Mouse (Mus musculus): ENCODE measurements around the gene Arhgef10l. TPM values are rescaled to one million over a fixed set of nuclear protein-coding genes. Genes with fewer than 3 reads are reported as not detected.

Gene Arhgef10l
- polyA plus RNA-seq, 1 experiment: 26.0 TPM

- H3K27me3 ChIP-seq (ENCODE audit: control insufficient read depth, insufficient read depth, low read length): no peaks in the 10 kb centered on the region
- TF ChIP-seq CTCF (IDR thresholded peaks at IDR 0.05; ENCODE audit: borderline replicate concordance, control insufficient read depth, extremely low read depth, insufficient read depth, low read length, poor library complexity): no peak
- no peak for TF ChIP-seq POLR2A (IDR thresholded peaks at IDR 0.05; ENCODE audit: control insufficient read depth, extremely low read depth, insufficient read depth, low read length, poor library complexity)
- no peak overlapping the region for H3K27ac ChIP-seq (ENCODE audit: control insufficient read depth, insufficient read depth, low read length)
- no peaks in the 10 kb centered on the region for H3K36me3 ChIP-seq (ENCODE audit: control insufficient read depth, insufficient read depth, low read length)
- WGBS: 97% methylated on average over 9 of the region's 9 CpGs
- DNase-seq: no peak
- H3K4me3 ChIP-seq (ENCODE audit: control insufficient read depth, insufficient read depth, low read length): no peak overlapping the region
- H3K4me1 ChIP-seq (replicated peaks; ENCODE audit: control insufficient read depth, insufficient read depth, low read length): no peaks in the 10 kb centered on the region
Observed at GRCm38 (mm10) chr4:140520719-140521118, 145.1 kb downstream of the Arhgef10l start.

GRCm38 (mm10) chr4:140513797-140514196, 152.0 kb downstream of the Arhgef10l start:
- 91% methylated on average over 4 of the region's 4 CpGs for WGBS
- Histone ChIP-seq H3K4me1 (replicated peaks; ENCODE audit: control insufficient read depth, insufficient read depth, low read length) (no peaks in the 10 kb centered on the region), H3K4me3 (ENCODE audit: control insufficient read depth, insufficient read depth, low read length) (no peak overlapping the region), H3K27me3 (ENCODE audit: control insufficient read depth, insufficient read depth, low read length) (no peaks in the 10 kb centered on the region), H3K27ac (ENCODE audit: control insufficient read depth, insufficient read depth, low read length) (no peak overlapping the region), H3K36me3 (ENCODE audit: control insufficient read depth, insufficient read depth, low read length) (no peaks in the 10 kb centered on the region)
- TF ChIP-seq CTCF (IDR thresholded peaks at IDR 0.05; ENCODE audit: borderline replicate concordance, control insufficient read depth, extremely low read depth, insufficient read depth, low read length, poor library complexity) (no peak), POLR2A (IDR thresholded peaks at IDR 0.05; ENCODE audit: control insufficient read depth, extremely low read depth, insufficient read depth, low read length, poor library complexity) (no peak)
- no peak for DNase-seq

- Histone ChIP-seq H3K27ac (ENCODE audit: control insufficient read depth, insufficient read depth, low read length) (no peak overlapping the region), H3K36me3 (ENCODE audit: control insufficient read depth, insufficient read depth, low read length) (no peaks in the 10 kb centered on the region), H3K4me3 (ENCODE audit: control insufficient read depth, insufficient read depth, low read length) (no peak overlapping the region), H3K4me1 (replicated peaks; ENCODE audit: control insufficient read depth, insufficient read depth, low read length) (no peaks in the 10 kb centered on the region), H3K27me3 (ENCODE audit: control insufficient read depth, insufficient read depth, low read length) (no peaks in the 10 kb centered on the region)
- no peak for DNase-seq
- TF ChIP-seq POLR2A (IDR thresholded peaks at IDR 0.05; ENCODE audit: control insufficient read depth, extremely low read depth, insufficient read depth, low read length, poor library complexity) (no peak), CTCF (IDR thresholded peaks at IDR 0.05; ENCODE audit: borderline replicate concordance, control insufficient read depth, extremely low read depth, insufficient read depth, low read length, poor library complexity) (no peak)
Observed at GRCm38 (mm10) chr4:140509856-140510255, 156.0 kb downstream of the Arhgef10l start.

- Histone ChIP-seq H3K4me1 (replicated peaks; ENCODE audit: control insufficient read depth, insufficient read depth, low read length) (no peaks in the 10 kb centered on the region), H3K27ac (ENCODE audit: control insufficient read depth, insufficient read depth, low read length) (no peak overlapping the region), H3K27me3 (ENCODE audit: control insufficient read depth, insufficient read depth, low read length) (no peaks in the 10 kb centered on the region), H3K36me3 (ENCODE audit: control insufficient read depth, insufficient read depth, low read length) (no peaks in the 10 kb centered on the region), H3K4me3 (ENCODE audit: control insufficient read depth, insufficient read depth, low read length) (no peak overlapping the region)
- TF ChIP-seq CTCF (IDR thresholded peaks at IDR 0.05; ENCODE audit: borderline replicate concordance, control insufficient read depth, extremely low read depth, insufficient read depth, low read length, poor library complexity) (no peak), POLR2A (IDR thresholded peaks at IDR 0.05; ENCODE audit: control insufficient read depth, extremely low read depth, insufficient read depth, low read length, poor library complexity) (no peak)
- DNase-seq: no peak
- 52% methylated on average over 15 of the region's 15 CpGs for WGBS
Observed at GRCm38 (mm10) chr4:140507172-140507714, 158.6 kb downstream of the Arhgef10l start.

- Histone ChIP-seq H3K27me3 (ENCODE audit: control insufficient read depth, insufficient read depth, low read length) (no peaks in the 10 kb centered on the region), H3K4me1 (replicated peaks; ENCODE audit: control insufficient read depth, insufficient read depth, low read length) (no peaks in the 10 kb centered on the region), H3K36me3 (ENCODE audit: control insufficient read depth, insufficient read depth, low read length) (no peaks in the 10 kb centered on the region), H3K4me3 (ENCODE audit: control insufficient read depth, insufficient read depth, low read length) (no peak overlapping the region), H3K27ac (ENCODE audit: control insufficient read depth, insufficient read depth, low read length) (no peak overlapping the region)
- WGBS: 86% methylated on average over 3 of the region's 3 CpGs
- DNase-seq: no peak
- TF ChIP-seq POLR2A (IDR thresholded peaks at IDR 0.05; ENCODE audit: control insufficient read depth, extremely low read depth, insufficient read depth, low read length, poor library complexity): no peak
- no peak for TF ChIP-seq CTCF (IDR thresholded peaks at IDR 0.05; ENCODE audit: borderline replicate concordance, control insufficient read depth, extremely low read depth, insufficient read depth, low read length, poor library complexity)
Observed at GRCm38 (mm10) chr4:140505608-140506002, 160.2 kb downstream of the Arhgef10l start.

GRCm38 (mm10) chr4:140504921-140505607, 160.7 kb downstream of the Arhgef10l start:
- H3K4me1 ChIP-seq (replicated peaks; ENCODE audit: control insufficient read depth, insufficient read depth, low read length): no peaks in the 10 kb centered on the region
- no peak overlapping the region for H3K4me3 ChIP-seq (ENCODE audit: control insufficient read depth, insufficient read depth, low read length)
- DNase-seq: no peak
- no peaks in the 10 kb centered on the region for H3K27me3 ChIP-seq (ENCODE audit: control insufficient read depth, insufficient read depth, low read length)
- no peak overlapping the region for H3K27ac ChIP-seq (ENCODE audit: control insufficient read depth, insufficient read depth, low read length)
- TF ChIP-seq CTCF (IDR thresholded peaks at IDR 0.05; ENCODE audit: borderline replicate concordance, control insufficient read depth, extremely low read depth, insufficient read depth, low read length, poor library complexity) (no peak), POLR2A (IDR thresholded peaks at IDR 0.05; ENCODE audit: control insufficient read depth, extremely low read depth, insufficient read depth, low read length, poor library complexity) (no peak)
- WGBS: 81% methylated on average over 19 of the region's 19 CpGs
- H3K36me3 ChIP-seq (ENCODE audit: control insufficient read depth, insufficient read depth, low read length): no peaks in the 10 kb centered on the region

Data from thymus, adult 2 months (tissue).